Mouse (Mus musculus) heart, postnatal 0 days (tissue): Measurements from ENCODE around the gene Bloc1s4.

Experiments used
- CTCF ChIP-seq: IDR thresholded peaks from 2 replicates; pipeline ENCODE4 v1.5.1; 2016; ENCODE audit warnings: antibody characterized with exemption, control low read depth, low read depth
- EP300 ChIP-seq: IDR thresholded peaks from 2 replicates; pipeline ENCODE4 v1.6.1; 2016; ENCODE audit warnings: antibody characterized with exemption, low read depth

GRCm38 (mm10) chr5:36705390-36705789 is 43.1 kb downstream of the Bloc1s4 start:
- TF ChIP-seq CTCF (no peak), EP300 (no peak)
